Mouse (Mus musculus) embryonic stem cell, embryonic (primary cell): ENCODE results near the gene Zbtb8a.

Source experiments
- CTCF ChIA-PET, 4 experiments: fragments of 300-600 bp in 2 of 4; fragments of 350-600 bp in 2 of 4; sonication (Branson Sonifier 250); formaldehyde crosslinking; loops; one replicate each; lab custom pipeline; 2022; ENCODE audit warnings: inconsistent platforms in 2 of 4; lab: Charles Lee
- POLR2A ChIA-PET, 4 experiments: fragments of 300-600 bp in 2 of 4; fragments of 350-600 bp in 2 of 4; sonication (Branson Sonifier 250); formaldehyde crosslinking; loops; one replicate each; lab custom pipeline; 2022; ENCODE audit warnings: antibody characterized with exemption in 4 of 4, inconsistent platforms in 1 of 4; lab: Charles Lee

The Zbtb8a gene

GRCm38 (mm10) chr4:129385685-129386084, 7.8 kb upstream of the Zbtb8a start:
- CTCF ChIA-PET: interaction anchor here in 2 of 4 experiments (0.7 to 1.2 kb wide), 3 partner anchors 115 to 272 kb away, joined by 3 read pairs; no protein-coding TSS in a partner anchor
- POLR2A ChIA-PET: interaction anchor here in 3 of 4 experiments (0.6 to 12.6 kb wide), 12 partner anchors 11 to 328 kb away, joined by 3 to 88 read pairs (median 6); partner anchors contain the start of gene Rnf19b (in 1 of the 3)

DNA sequence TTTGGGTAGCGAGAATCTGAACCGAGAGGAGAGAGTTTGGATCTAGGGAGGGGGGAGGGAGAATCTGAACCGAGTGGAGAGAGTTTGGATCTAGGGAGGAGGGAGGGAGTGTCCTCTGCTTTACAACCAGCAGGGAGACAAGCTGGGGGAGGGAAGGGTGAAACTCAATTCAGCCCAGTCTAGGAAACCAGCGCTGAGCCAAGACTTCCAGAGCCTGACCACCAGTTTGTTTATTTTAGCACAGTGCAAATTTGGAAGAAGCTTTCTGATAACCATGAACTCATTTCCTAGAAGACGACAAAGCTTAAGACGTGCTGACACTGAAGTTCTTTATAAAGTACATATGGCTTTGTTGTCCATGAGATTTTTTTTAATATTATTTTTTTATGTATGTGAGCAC, 6.5 kb upstream of the Zbtb8a start:
- CTCF ChIA-PET: interaction anchor here in 1 of 4 experiments (0.7 kb wide), 2 partner anchors 48 to 115 kb away, joined by 3 to 5 read pairs; no protein-coding TSS in a partner anchor
- POLR2A ChIA-PET: interaction anchor here (0.6 to 12.6 kb wide), 14 partner anchors 10 to 1819 kb away, joined by 3 to 117 read pairs (median 6); partner anchors contain the start of gene Bsdc1 (in 1 of the 4)

DNA sequence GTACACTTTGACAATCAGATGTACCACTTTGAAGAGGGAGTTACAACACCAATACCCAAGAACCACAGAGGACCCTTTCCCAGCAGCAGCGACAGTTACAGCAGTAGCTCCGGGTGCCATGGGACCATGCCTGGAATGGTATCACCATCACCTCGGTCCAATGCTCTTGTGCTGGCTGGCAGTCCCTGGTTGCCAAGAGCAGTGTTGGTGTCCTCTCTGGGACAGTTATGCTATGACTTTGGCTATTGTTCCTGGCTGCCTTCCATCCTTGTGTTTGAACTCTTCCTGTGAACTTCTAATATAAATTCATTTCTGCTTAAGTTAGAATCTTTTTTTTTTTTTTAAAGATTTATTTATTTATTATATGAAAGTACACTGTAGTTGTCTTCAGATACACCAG, 5.7 kb upstream of the Zbtb8a start:
- ChIA-PET CTCF (interaction anchor here in 1 of 4 experiments (2.0 kb wide), 1 partner anchor 33 kb away, joined by 4 read pairs; no protein-coding TSS in a partner anchor), POLR2A (interaction anchor here (0.8 to 12.6 kb wide), 12 partner anchors 9 to 312 kb away, joined by 3 to 117 read pairs (median 8); partner anchors contain the start of gene Bsdc1 (in 1 of the 4))

GRCm38 (mm10) chr4:129382488-129382887, 4.6 kb upstream of the Zbtb8a start:
- ChIA-PET POLR2A (interaction anchor here (0.6 to 12.6 kb wide), 21 partner anchors 9 to 173 kb away, joined by 3 to 117 read pairs (median 5); partner anchors contain the start of genes Marcksl1 (in 1 of the 4) and Zbtb8b (in 1 of the 4)), CTCF (interaction anchor here in 2 of 4 experiments (0.6 to 2.0 kb wide), 3 partner anchors 31 to 76 kb away, joined by 3 to 4 read pairs (median 3); no protein-coding TSS in a partner anchor)

DNA sequence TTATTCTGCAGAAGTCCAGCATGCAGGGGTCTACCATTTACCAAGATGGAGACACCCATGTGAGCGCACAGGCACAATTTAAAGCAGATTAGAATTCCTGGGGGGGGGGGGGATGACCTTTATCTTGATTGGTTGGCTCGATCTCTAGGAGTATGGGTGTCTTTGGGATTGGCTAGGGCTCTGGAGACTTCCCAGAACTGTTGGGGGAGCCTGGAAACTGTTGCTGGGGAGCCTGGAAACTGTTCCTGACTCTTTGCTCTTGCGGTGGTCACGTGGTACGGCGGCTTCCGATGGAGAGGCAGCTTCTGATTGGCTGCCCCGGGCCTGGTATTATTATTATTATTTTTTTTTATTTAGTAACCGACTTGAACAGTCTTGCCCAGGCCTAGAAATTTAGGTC, 4.1 kb upstream of the Zbtb8a start:
- ChIA-PET CTCF (interaction anchor here in 3 of 4 experiments (0.6 to 2.0 kb wide), 4 partner anchors 31 to 252 kb away, joined by 3 to 14 read pairs (median 4); no protein-coding TSS in a partner anchor), POLR2A (interaction anchor here in 3 of 4 experiments (0.6 to 12.6 kb wide), 32 partner anchors 8 to 483 kb away, joined by 3 to 117 read pairs (median 4); partner anchors contain the start of genes Bsdc1 (in 2 of the 3), Marcksl1 (in 1 of the 3), Rnf19b (in 1 of the 3) and Zbtb8b (in 1 of the 3))

GRCm38 (mm10) chr4:129381148-129381547, 3.2 kb upstream of the Zbtb8a start:
- POLR2A ChIA-PET: interaction anchor here in 3 of 4 experiments (0.6 to 12.6 kb wide), 36 partner anchors 8 to 388 kb away, joined by 3 to 117 read pairs (median 5); partner anchors contain the start of genes Bsdc1 (in 2 of the 3), Rnf19b (in 2 of the 3) and Marcksl1 (in 1 of the 3)

DNA sequence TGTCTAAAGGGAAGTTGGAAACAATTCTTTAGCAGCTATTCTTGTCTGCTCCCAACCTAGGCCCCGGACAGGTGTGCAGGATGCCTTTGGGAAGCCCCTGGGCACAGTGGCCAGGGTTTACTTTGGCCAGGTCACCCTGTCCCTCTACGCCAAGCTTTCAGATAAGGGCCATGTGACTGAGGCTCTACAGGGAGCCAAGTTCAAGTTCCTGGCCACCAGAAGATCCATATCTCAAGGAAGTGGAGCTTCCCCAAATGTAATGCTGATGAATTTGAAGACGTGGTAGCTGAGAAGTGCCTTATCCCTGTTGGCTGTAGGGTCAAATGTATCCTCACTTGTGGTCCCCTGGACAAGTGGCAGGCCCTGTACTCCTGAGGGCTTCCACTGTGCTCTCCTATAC, 1.9 kb upstream of the Zbtb8a start:
- CTCF ChIA-PET: interaction anchor here in 2 of 4 experiments (0.6 to 1.1 kb wide), 4 partner anchors 8 to 75 kb away, joined by 3 read pairs; no protein-coding TSS in a partner anchor
- POLR2A ChIA-PET: interaction anchor here in 3 of 4 experiments (0.9 to 12.6 kb wide), 23 partner anchors 9 to 387 kb away, joined by 3 to 117 read pairs (median 6); partner anchors contain the start of genes Bsdc1 (in 2 of the 3), Marcksl1 (in 2 of the 3), Rnf19b (in 1 of the 3) and S100pbp (in 1 of the 3)

More at GRCm38 (mm10) chr4:129381148-129381547, 3.2 kb upstream of the Zbtb8a start:
- CTCF ChIA-PET: interaction anchor here in 2 of 4 experiments (0.7 to 1.1 kb wide), 2 partner anchors 74 to 253 kb away, joined by 3 to 14 read pairs; no protein-coding TSS in a partner anchor

- ChIA-PET POLR2A (interaction anchor here in 3 of 4 experiments (0.6 to 8.8 kb wide), 5 partner anchors 17 to 124 kb away, joined by 3 to 117 read pairs (median 4); no protein-coding TSS in a partner anchor), CTCF (no interaction called here)
Measured at GRCm38 (mm10) chr4:129376961-129377545, 863 bp downstream of the Zbtb8a start.

- ChIA-PET POLR2A (no interaction called here), CTCF (no interaction called here)
Measured at GRCm38 (mm10) chr4:129375821-129376220, 2.1 kb downstream of the Zbtb8a start.

- CTCF ChIA-PET: interaction anchor here in 2 of 4 experiments (0.8 to 1.8 kb wide), 4 partner anchors 11 to 234 kb away, joined by 3 to 4 read pairs (median 3); no protein-coding TSS in a partner anchor
Measured at GRCm38 (mm10) chr4:129375000-129375399, 2.9 kb downstream of the Zbtb8a start.

GRCm38 (mm10) chr4:129374219-129374755, 3.6 kb downstream of the Zbtb8a start:
- CTCF ChIA-PET: interaction anchor here in 2 of 4 experiments (0.8 to 1.8 kb wide), 5 partner anchors 11 to 234 kb away, joined by 3 to 4 read pairs (median 3); partner anchors contain the start of gene Bsdc1 (in 1 of the 2)
- POLR2A ChIA-PET: interaction anchor here in 3 of 4 experiments (0.6 to 8.2 kb wide), 22 partner anchors 8 to 504 kb away, joined by 3 to 88 read pairs (median 4); partner anchors contain the start of genes Bsdc1 (in 1 of the 3) and Rbbp4 (in 1 of the 3)

More at GRCm38 (mm10) chr4:129375000-129375399, 2.9 kb downstream of the Zbtb8a start:
- POLR2A ChIA-PET: interaction anchor here in 3 of 4 experiments (0.6 to 8.2 kb wide), 13 partner anchors 8 to 503 kb away, joined by 3 to 88 read pairs (median 4); partner anchors contain the start of gene Rbbp4 (in 1 of the 3)

DNA sequence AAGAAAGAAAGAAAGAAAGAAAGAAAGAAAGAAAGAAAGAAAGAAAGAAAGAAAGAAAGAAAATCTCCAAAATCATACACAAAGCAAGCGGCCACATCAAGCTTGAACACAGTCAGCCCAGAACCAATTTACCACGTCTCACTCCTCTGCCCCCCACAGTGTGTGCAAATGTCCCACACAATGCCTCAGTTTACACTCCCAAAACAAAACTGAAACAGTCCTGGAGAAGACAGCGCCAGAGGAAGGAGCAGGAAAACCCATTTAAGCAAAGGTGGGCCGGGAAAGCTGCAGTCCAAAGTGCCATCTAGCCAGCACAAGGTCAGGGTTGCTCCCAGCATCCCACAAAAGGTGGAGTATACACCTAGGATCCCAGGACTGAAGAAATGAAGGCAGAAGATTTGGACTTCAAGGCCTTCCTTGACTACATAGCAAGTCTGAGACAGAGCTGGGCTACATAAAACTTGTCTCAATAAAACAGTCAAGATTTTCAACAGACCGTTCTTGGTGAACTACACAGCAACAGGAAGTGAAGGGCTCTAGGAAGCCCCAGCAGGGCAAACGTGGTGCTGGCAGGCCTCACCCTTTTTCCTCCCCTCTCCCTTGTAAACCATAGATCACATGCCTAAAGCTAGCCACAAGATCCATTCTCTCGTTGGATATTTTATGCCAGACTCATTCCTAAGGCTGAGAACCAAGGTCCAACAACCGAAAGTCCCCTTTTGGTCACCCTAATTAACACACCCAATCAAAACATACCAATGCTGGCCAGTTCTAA, 4.5 kb downstream of the Zbtb8a start:
- POLR2A ChIA-PET: interaction anchor here (0.7 to 8.2 kb wide), 35 partner anchors 10 to 1183 kb away, joined by 3 to 88 read pairs (median 4); partner anchors contain the start of genes Bsdc1 (in 2 of the 4) and Marcksl1 (in 1 of the 4)
- CTCF ChIA-PET: interaction anchor here in 2 of 4 experiments (0.6 to 1.8 kb wide), 6 partner anchors 10 to 88 kb away, joined by 3 to 8 read pairs (median 4); partner anchors contain the start of gene Bsdc1 (in 1 of the 2)

GRCm38 (mm10) chr4:129371391-129371790, 6.5 kb downstream of the Zbtb8a start:
- POLR2A ChIA-PET: interaction anchor here in 3 of 4 experiments (0.6 to 8.2 kb wide), 20 partner anchors 8 to 784 kb away, joined by 3 to 88 read pairs (median 4); partner anchors contain the start of gene Bsdc1 (in 1 of the 3)
- CTCF ChIA-PET: interaction anchor here (0.6 to 1.5 kb wide), 9 partner anchors 9 to 90 kb away, joined by 3 to 6 read pairs (median 3); partner anchors contain the start of gene Bsdc1 (in 1 of the 4)

GRCm38 (mm10) chr4:129365224-129365623, 12.7 kb downstream of the Zbtb8a start:
- CTCF ChIA-PET: interaction anchor here in 2 of 4 experiments (0.9 to 1.4 kb wide), 2 partner anchors 14 to 86 kb away, joined by 3 read pairs; no protein-coding TSS in a partner anchor

GRCm38 (mm10) chr4:129364379-129364778, 13.5 kb downstream of the Zbtb8a start:
- ChIA-PET POLR2A (interaction anchor here in 2 of 4 experiments (0.9 to 6.4 kb wide), 12 partner anchors 9 to 175 kb away, joined by 3 to 44 read pairs (median 10); partner anchors contain the start of genes Bsdc1 (in 1 of the 2), S100pbp (in 1 of the 2) and Yars (in 1 of the 2)), CTCF (interaction anchor here in 3 of 4 experiments (0.6 to 2.4 kb wide), 9 partner anchors 9 to 252 kb away, joined by 3 to 8 read pairs (median 4); no protein-coding TSS in a partner anchor)

More at GRCm38 (mm10) chr4:129365224-129365623, 12.7 kb downstream of the Zbtb8a start:
- POLR2A ChIA-PET: interaction anchor here in 2 of 4 experiments (1.0 to 6.4 kb wide), 7 partner anchors 8 to 71 kb away, joined by 3 to 44 read pairs (median 7); no protein-coding TSS in a partner anchor

DNA sequence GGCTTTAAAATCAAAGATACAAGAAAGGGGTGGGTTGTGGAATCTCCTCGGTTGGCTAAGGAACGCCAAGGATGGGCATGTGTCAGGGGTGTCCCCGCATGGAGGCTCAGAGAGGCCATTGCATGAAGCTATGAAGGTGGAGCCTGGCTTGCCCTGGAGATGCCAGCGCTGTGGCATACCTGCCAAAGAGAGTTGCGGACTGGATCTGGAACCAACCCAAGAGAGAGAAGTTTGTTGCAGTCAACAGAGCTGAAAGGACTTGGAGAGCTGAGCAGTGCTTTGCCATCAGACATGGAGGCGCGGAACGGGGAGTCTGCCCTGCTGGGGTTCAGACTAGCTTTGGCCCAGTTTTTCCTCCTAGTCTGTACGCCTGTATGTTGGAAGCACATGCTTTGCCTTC, 14.5 kb downstream of the Zbtb8a start:
- ChIA-PET POLR2A (interaction anchor here (0.5 to 6.4 kb wide), 25 partner anchors 8 to 655 kb away, joined by 3 to 44 read pairs (median 4); partner anchors contain the start of genes Bsdc1 (in 1 of the 4), C77080 (in 1 of the 4), Rnf19b (in 1 of the 4) and Zbtb8a (in 1 of the 4)), CTCF (interaction anchor here (1.0 to 2.4 kb wide), 12 partner anchors 10 to 250 kb away, joined by 3 to 10 read pairs (median 4); no protein-coding TSS in a partner anchor)
